Mouse (Mus musculus) erythroid progenitor cell, adult 5-6 weeks (primary cell): ENCODE measurements at regions not wholly inside any gene's neighbourhood (a gene's known extent, or its start where the extent isn't known, plus 50 kb on each side); places are given as distances from the start of the nearest gene placed in this dataset.
"Not testable (repeated sequence)": the region's sequence is repeated elsewhere in the genome, so short reads cannot be mapped to it uniquely, and the experiment has no call there.

Experiments
- ATAC-seq: replicated peaks from 2 replicates; pipeline ENCODE4 v1.8.0; 2016; ENCODE audit warnings: moderate number of reproducible peaks, mild to moderate bottlenecking, moderate TSS enrichment, inconsistent platforms; ENCODE audit not compliant: poor library complexity, low FRiP score, severe bottlenecking

DNA sequence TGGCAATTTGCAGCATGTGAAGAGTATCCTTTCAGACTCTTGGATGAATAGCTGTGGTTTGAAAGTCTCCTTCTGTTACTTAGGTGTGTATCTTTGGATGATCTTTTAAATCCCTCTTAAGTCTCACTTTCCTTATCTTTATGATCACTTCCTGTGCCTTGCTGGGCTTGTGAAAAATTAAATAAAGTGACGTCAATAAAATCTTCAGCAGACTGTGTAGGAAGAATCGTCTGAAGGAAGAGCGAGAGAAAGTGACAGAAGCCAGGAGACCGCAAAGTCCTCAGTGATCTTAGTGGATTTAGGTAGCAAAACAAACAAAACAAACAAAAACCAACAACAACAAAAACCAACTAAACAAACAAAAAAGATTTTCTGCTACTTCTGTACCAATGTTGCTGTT is 459.6 kb upstream of the Dab2 start:
- ATAC-seq: no peak

DNA sequence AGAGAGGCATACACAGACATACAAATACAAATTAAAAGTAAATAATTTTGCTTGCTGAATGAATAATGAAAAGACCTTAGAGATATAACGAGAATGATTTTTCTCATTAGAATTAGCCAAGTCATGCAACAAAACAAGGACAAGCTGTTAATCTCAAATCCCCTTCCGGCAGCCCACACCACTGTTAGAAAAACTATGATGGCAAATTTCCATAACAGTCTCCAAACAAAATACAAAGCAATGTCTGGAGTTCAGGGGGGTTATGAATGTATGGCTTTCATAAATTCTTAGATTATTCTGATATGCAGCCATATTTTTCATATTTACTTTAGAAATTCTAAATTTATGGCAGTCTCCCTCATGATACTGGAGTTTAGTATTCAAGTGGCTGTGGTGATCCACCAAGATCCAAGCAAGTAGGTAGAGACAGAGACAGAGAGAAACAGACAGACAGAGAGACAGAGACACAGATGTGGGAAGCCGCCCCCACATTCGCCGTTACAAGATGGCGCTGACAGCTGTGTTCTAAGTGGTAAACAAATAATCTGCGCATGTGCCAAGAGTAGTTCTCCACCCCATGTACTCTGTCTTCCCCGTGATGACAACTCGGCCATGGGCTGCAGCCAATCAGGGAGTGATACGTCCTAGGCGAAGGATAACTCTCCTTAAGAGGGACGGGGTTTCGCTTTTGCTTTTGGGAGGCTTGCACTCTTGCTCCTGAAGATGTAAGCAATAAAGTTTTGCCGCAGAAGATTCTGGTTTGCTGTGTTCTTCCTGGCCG is 458.0 kb upstream of the Dab2 start:
- not testable (repeated sequence) for ATAC-seq

DNA sequence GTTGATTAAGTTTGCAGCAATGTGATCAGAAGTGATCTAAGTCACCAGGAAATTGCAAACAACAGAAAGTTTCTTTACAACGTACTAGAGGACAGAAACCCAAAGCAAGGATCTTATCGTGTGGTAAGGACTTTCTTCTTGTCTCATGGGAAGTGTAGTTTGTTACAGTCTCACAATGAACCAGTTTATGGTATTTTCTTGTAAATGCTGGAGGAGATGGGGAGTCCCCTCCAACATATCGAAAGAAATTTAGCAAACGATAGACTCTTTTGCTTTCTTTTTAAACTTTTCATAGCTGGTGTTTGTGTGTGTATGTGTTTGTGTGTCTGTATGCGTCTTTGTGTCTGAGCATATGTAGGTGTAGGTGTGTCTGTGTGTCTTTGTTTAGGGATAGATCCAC is 453.0 kb upstream of the Dab2 start:
- no peak for ATAC-seq

DNA sequence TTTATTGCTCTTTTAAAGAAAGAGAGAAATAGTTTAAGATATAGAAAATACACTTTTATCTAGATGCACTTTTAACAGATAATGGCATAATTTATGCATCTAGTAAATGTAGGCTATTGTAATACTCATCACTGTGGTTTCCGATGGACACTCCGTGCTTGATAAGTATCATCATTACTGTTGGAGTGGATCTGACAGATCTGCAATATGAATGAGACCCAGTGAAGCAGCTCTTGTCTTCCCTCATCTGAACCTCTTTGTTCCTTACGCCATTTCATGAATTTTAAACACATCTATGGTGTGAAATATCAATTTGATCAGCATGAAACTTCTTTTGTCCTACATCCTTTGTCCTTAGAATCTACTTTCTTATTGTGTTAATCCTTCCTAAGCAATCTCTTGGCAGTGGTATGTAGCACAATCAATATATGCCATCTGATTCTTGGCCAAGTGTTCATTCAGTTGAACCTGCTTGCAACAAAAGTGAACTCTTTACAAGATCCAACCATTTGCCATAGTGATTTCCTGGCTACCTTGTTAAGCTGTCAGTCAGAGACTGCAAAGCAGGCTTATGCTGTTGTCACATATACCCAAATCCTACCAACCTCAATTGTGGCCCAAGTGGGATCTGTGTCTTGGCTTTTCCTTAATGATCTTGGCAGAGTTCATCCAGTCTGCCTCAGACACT is 452.0 kb upstream of the Dab2 start:
- ATAC-seq: no peak

DNA sequence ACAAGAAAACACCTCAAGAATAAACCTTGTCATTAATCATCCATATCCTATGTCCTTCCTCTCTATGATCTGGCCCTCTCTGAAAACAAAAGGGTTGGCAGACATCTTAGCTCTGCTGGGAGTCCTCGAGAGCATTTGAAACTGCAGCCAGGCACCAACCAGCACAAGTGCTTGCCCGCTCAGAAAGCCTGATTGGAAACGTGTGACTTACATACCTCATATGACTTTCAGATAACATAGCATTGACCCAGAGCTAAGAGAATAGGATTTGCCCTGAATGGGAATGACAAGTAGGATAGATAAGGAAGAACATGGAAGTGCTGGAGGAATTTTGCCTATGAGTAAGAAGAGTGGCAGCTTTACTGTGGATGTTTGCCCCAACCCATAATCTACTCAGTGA is 447.1 kb upstream of the Dab2 start:
- no peak for ATAC-seq

DNA sequence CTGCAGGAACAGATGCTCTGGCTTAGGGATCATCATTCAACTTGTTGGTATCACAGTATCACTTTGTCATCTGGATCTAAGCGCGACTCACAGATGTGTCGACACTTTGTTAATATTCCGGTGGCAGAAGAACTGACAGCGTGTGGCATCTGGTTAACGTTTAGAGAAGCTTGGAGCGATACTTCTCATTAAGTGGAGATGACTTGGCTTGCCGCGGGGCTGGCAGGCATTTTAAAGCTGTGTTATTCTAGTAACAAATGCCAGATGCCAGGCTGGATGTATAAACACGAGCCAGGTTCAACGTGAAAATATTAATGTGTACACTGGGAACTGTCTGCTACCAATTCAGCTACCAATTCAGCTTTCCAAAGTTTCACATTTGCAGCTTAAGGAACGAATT is 430.3 kb upstream of the Dab2 start:
- no peak for ATAC-seq

DNA sequence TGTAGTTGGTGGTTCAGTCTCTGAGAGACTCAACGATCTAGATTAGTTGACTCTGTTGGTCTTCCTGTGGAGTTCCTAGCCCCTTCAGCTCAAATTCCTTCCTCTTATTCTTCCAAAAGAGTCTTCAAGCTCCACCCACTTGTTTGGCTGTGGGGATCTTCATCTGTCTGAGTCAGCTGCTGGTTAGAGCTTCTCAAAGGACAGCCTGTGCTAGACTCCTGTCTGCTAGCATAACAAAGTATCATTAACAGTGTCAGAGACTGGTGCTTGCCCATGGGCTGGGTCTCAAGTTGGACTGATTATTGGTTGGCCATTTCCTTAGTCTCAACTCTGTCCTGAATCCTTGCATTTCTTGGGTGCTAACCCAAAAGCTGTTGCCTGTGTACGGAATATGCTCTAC is 429.7 kb upstream of the Dab2 start:
- no peak for ATAC-seq

DNA sequence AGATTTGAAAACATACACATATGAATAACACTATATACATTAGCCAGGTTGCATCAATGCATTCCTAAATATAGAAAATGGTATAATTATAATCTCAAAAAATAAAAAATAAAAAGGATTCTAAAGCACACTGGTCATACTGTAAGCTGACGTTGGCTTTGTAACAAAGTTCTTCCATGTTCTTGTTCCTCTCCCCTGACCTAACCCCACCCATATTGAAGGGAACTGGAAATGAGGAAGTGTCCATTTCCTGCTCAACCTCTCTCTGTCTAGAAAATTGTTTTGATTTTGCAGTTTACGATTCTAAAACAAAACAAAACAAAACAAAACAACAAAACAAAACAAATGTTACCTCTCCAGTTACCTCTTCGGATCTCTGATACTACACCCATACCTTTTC is 427.5 kb upstream of the Dab2 start:
- no peak for ATAC-seq

DNA sequence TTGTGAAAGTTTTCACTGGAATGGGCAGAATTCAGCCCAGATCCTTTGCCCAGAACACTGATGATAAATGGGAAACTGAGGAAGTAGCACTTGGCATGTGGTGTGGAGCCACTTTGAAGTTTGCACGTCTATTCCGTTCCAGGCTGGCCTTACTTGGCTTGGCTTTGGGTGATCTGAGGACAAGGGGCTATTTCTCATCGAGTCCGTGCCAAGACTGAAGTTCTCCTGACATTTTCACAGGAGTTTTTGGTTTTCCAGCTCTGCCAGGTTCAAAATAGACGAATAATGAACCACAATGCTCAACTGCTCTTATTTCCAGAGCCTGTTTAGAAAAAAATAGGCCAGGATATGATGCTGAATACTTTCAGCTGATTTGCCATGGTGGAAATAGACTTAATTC is 421.8 kb upstream of the Dab2 start:
- no peak for ATAC-seq

DNA sequence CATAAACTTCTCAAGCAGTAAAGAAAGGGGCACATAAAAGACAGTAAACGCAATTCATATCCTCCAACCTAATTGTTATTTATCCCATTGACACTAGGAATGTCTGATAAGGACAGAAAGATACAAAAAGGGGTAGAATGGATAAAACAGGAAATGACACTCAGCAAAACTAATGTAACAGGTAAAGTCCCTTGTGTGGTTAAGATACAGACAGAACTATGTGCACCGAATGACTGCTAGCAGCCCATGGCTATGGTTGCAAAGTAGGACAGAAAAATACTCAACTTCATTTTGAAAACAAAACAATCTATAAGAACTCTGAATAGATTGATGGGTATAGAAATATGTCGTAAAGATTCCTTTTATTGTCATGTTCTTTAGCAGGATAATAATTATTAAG is 408.4 kb upstream of the Dab2 start:
- no peak for ATAC-seq

DNA sequence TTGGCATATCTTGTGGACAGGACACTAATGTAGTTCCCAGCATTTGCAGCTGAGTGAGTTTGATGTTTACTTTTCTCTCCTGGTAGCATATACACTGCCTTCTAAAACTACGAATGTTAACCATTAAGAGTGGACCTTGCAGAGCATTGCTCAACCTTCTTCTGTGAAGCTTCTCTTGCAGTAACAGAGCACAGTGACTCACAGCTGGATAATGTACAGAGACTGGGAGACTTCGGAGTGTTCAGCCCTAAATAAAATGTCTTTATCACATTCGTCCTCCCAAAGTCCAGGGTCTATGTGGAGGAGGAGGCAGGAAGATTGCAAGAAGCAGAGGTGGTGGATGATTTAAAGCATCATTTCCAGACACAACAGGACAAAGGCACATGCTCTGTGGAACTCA is 407.6 kb upstream of the Dab2 start:
- ATAC-seq: no peak

DNA sequence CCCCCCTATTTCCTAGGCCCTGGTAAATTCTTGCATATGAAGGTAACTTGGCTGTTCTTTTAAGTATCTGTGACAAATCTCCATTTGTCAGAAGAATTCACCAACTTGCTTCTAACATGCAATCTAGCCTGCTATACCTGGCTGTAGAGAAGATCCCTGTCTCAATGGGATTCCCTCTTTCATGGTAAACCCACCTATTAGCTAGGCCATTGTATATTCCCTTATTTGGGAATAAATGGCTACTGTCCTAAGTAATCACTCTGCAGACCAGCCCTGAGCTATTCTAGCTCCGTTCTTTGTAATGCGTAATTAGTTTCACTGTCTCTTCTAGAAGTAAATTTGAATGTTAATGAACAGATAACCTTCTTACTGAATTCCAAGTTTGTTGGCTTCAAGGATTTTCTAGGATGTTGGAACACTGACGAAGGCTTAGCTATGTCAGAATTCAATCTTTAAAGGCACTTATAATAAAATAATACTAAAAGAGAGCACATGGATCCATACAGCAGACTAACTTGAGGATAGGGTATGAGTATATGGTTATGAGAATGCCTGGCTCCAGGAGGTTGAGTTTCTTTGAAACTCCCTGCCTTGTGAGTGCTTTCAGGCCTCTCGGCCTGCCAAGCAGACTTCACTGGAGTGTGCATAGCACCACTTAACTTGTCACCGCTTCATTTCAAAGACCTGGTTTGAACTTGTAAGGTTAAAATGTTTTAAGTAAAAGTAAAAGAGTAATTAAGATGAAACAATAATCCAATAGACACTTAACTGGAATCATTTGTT is 403.7 kb upstream of the Dab2 start:
- not testable (repeated sequence) for ATAC-seq

DNA sequence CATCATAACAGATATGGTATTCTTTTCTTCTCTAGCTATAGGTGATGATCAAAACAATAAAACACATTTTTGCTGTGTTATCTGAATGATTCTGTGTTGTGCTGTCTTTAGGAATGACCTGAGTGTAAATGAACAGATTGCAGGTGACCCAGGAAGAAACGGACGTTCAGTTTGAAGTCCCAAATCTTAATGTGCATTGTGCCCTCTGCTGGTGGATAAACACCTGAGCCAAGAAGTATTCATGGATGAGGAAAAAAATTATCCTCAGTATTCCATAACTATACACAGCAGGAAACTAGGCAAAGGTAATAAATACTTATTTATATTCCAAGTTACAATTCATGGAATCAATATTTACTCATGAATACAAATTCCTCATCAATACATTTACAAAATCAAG is 384.3 kb upstream of the Dab2 start:
- ATAC-seq: no peak

DNA sequence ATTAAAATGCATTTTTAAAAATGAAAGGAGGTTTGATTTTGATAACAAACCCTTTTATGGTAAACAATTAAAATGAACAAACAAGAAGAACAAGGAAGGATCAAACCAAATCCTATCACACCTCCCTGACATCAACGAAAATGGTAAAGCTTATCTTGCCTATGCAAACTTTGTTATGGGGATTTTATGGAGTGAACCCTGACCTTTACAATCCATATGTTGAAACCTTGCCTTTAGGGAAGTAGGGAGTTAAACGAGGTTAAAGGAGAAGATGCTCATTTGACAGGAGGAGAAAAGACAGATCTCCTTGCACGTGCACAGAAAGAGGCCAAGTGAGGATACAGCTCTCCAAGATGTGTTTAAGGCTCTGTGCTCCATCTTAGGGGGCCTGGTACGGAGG is 379.5 kb upstream of the Dab2 start:
- ATAC-seq: no peak

DNA sequence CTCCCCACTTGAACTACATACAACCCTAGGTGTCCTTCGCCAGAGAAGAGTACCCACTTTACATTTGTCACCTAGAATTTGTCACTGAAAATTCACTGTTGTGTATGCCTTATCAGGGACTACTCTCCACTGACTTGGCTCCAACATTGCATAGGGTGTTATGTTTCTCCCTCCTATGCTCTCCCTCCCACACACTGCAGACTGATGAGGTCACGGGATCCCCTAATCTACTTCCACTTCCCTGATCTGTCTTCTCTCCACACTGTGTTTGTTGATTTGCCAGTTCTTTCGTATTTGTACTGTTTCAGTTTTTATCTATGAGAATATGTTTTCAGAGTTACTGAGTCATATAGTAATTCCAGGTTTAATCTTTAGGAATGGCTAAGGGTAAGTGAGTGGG is 371.8 kb upstream of the Dab2 start:
- ATAC-seq: no peak

DNA sequence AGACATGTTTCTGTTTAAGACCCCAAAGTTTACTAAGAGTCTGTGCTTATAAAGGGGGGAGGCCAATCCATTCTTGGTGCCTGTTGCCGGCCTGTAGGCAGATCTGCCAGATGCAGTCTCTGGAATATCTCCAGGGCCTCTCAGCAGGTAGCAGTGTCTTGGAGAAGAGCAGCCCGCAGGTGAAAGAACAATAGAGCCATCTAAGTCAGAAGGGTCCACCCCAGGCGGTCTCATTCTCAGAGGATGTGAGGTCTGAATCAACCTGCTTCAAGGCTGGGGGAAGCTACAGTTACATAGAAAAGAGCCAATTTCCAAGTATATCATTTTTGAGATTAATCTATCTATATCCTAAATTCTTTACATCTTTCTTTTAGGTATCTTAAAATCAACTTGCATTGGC is 366.0 kb upstream of the Dab2 start:
- ATAC-seq: no peak

DNA sequence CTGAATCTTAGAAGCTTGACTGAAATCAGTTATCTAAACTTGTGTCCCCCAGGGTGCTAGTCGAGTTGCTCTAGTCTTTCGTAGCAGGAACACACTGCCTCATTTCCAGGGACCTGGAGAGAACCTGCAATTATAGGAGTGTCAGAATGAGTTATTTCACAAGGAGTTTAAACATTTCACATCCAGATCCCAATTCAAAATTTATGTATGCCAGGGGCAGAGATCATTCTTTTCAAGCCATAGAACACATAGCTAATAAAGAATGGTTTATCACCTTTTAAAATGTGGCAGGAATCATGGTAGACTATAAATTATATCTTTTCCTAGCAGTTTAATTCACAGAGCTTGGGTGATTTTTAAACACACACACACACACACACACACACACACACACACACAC is 358.6 kb upstream of the Dab2 start:
- ATAC-seq: no peak

DNA sequence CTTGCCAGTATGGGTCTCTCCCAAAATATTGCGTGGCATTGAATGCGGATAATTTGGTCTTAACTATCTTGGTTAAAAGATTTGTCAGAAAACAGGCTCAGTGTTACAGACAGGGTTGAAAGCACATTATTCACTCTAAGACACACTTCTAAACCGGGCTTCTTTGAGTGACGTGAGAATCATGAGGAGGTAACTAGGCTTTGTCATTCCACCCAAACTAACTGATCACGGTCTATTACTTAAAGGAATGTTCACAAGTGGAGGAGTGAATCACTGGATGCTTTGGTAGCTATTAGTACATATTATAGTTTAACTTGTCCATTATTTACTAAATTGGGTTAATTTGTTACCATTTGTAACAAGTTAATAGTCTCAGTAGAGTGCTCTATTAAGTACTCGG is 352.9 kb upstream of the Dab2 start:
- no peak for ATAC-seq

DNA sequence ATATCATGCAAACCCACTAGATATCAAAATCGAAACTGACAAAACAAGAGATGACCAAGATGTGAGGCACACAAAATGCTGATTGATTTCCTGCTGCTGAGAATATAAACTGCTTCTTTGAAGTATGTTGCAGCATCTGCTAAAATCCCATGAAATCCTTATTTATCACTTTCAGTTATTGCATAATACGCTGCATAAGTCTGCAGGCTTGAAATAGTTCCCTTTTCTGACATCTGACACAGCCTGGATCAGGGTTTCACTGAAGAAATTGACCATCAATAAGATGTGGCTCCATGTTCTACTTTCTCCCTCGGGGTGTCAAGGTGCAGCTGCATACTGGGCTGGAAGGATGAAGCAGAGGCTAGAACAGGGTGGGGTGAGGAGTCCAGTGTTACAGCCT is 348.7 kb upstream of the Dab2 start:
- ATAC-seq: peak; percentile 42; the same call in 1 of the 2 replicates

DNA sequence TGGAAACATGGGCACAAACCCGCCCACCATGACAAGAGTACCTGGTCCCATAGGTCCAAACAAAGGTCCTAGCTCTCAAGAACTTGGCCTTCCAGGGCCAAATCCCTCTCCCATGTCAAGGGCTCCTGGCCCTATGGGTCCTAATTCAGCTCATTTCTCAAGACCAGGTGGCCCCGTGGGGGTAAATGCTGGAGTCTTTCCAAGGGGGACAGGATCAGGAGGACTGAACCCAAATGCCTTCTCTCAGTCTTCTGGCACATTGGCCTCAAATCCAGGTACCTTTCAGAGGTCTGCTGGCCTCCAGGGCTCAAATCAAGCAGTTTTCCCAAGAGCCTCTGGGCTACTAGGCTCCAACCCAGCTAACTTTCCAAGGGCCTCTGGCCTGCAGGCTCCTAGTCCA is 347.9 kb upstream of the Dab2 start:
- not testable (repeated sequence) for ATAC-seq

DNA sequence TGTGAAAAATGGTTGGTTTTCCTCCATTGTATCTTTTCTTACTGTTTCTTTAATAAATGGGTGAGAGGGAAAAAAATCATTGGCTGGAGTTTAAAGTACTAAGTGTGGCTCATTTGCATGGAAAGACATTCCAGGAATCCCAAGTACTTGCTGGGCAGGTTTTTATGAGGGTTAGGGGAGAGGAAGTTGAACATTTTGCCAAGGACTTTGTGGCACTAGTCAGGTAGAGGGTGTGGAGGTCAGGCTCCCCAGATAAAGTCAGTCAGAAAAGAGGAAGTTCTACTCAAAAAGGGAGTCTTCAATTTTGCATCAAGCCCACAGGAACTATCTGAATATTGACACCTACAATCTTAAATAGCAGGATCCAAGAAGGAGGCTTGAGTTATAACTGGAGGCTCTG is 346.5 kb upstream of the Dab2 start:
- ATAC-seq: no peak
